Comparison of ENCODE assay signal across 8 mouse cellular contexts in genomic region chr11:97314751-97315503, GRCm38 (mm10). TPM values are rescaled to one million over a fixed set of nuclear protein-coding genes. Genes with fewer than 3 reads are reported as not detected.
A peak's percentile ranks its signal among the peaks of the same experiment; 100 is the strongest.
DNase-seq lines count a peak whose midpoint lies in the region; ATAC-seq and TF ChIP-seq lines count a peak whose summit lies in the region.

No protein-coding gene starts in this region.

- H3K27me3 ChIP-seq in heart, embryonic 16.5 days (ENCODE audit: control insufficient read depth, insufficient read depth, low read length): no peaks in the 10 kb centered on the region
- H3K27me3 ChIP-seq in hindbrain, postnatal 0 days (ENCODE audit: insufficient read depth, low read length): no peaks in the 10 kb centered on the region
- no peaks in the 10 kb centered on the region for H3K27me3 ChIP-seq in midbrain, embryonic 14.5 days (ENCODE audit: control insufficient read depth, insufficient read depth, low read length)

- no peak for TF ChIP-seq POLR2A in bone marrow, adult 2 months (IDR thresholded peaks at IDR 0.05; ENCODE audit: borderline replicate concordance, control insufficient read depth, low read depth, low read length)

- H3K9me3 ChIP-seq in heart, embryonic 16.5 days (replicated peaks; ENCODE audit: control insufficient read depth, low read length): no peaks in the 10 kb centered on the region
- H3K9me3 ChIP-seq in hindbrain, postnatal 0 days (ENCODE audit: low read length): no peaks in the 10 kb centered on the region
- no peaks in the 10 kb centered on the region for H3K9me3 ChIP-seq in midbrain, embryonic 14.5 days (ENCODE audit: control insufficient read depth, low read length)

- peak overlapping the region; percentile 66 for H3K9ac ChIP-seq in heart, embryonic 16.5 days (ENCODE audit: low read length)
- peak overlapping the region; percentile 33; the same call in 1 of the 2 replicates for H3K9ac ChIP-seq in hindbrain, postnatal 0 days (replicated peaks; ENCODE audit: low read length)
- H3K9ac ChIP-seq in midbrain, embryonic 14.5 days (replicated peaks; ENCODE audit: low read length): no peak overlapping the region

- peak overlapping the region; percentile 54 for H3K4me2 ChIP-seq in heart, embryonic 16.5 days (ENCODE audit: low read depth, low read length)
- peak overlapping the region; percentile 63 for H3K4me2 ChIP-seq in hindbrain, postnatal 0 days (ENCODE audit: low read depth, low read length)
- peak overlapping the region; percentile 45 for H3K4me2 ChIP-seq in midbrain, embryonic 14.5 days (ENCODE audit: low read length)

- no peak for ATAC-seq in heart, embryonic 16.5 days (replicated peaks; ENCODE audit: extremely low read depth, insufficient read depth, low FRiP score)
- no peak for ATAC-seq in hindbrain, postnatal 0 days
- no peak for ATAC-seq in midbrain, embryonic 14.5 days (ENCODE audit: low FRiP score, low TSS enrichment)

- H3K4me1 ChIP-seq in heart, embryonic 16.5 days (ENCODE audit: control insufficient read depth, insufficient read depth, low read length): peaks cover 20% of the 10 kb centered on the region
- no peaks in the 10 kb centered on the region; the same call in 1 of the 2 replicates for H3K4me1 ChIP-seq in bone marrow, adult 2 months (ENCODE audit: control insufficient read depth, insufficient read depth, low read length)
- peaks cover 2% of the 10 kb centered on the region; the same call in 1 of the 2 replicates for H3K4me1 ChIP-seq in hindbrain, postnatal 0 days (ENCODE audit: insufficient read depth, low read length)
- peaks cover 9% of the 10 kb centered on the region; the same call in 1 of the 2 replicates for H3K4me1 ChIP-seq in midbrain, embryonic 14.5 days (ENCODE audit: control insufficient read depth, insufficient read depth, low read length)

- WGBS in heart, embryonic 16.5 days: 42% methylated on average over 8 of the region's 8 CpGs
- WGBS in bone marrow, adult 2 months: 35% methylated on average over 8 of the region's 8 CpGs
- 47% methylated on average over 8 of the region's 8 CpGs for WGBS in hindbrain, postnatal 0 days
- 50% methylated on average over 8 of the region's 8 CpGs for WGBS in midbrain, embryonic 14.5 days

- peak overlapping the region; percentile 68 for H3K27ac ChIP-seq in heart, embryonic 16.5 days (ENCODE audit: low read length)
- H3K27ac ChIP-seq in bone marrow, adult 2 months (ENCODE audit: control insufficient read depth, insufficient read depth, low read depth, low read length, poor library complexity): no peak overlapping the region
- H3K27ac ChIP-seq in hindbrain, postnatal 0 days: peak overlapping the region; percentile 58; the same call in 1 of the 2 replicates
- H3K27ac ChIP-seq in midbrain, embryonic 14.5 days (replicated peaks; ENCODE audit: low read depth, low read length): no peak overlapping the region

- no peaks in the 10 kb centered on the region for H3K36me3 ChIP-seq in heart, embryonic 16.5 days (ENCODE audit: control insufficient read depth, insufficient read depth)
- no peaks in the 10 kb centered on the region for H3K36me3 ChIP-seq in hindbrain, postnatal 0 days (ENCODE audit: insufficient read depth, low read length)
- H3K36me3 ChIP-seq in midbrain, embryonic 14.5 days (ENCODE audit: control insufficient read depth, insufficient read depth, low read length): no peaks in the 10 kb centered on the region; the same call in 1 of the 2 replicates

- no peak for DNase-seq in heart, adult 8-10 months (ENCODE audit: low spot score)
- DNase-seq in hindbrain, postnatal 0 days (ENCODE audit: low spot score): no peak
- DNase-seq in midbrain, embryonic 14.5 days: no peak
- DNase-seq in layer of hippocampus, adult 8-10 months (ENCODE audit: low spot score in 2 of 2): no peak
- DNase-seq in urinary bladder, adult 18-20 months (ENCODE audit: low spot score in 2 of 2): no peak
- no peak for DNase-seq in spleen, adult 18-20 months

- TF ChIP-seq CTCF in bone marrow, adult 2 months (IDR thresholded peaks at IDR 0.05; ENCODE audit: control insufficient read depth, insufficient read depth, low read length): no peak
- TF ChIP-seq CTCF in hindbrain, postnatal 0 days (IDR thresholded peaks at IDR 0.05; ENCODE audit: low read depth): no peak

- H3K4me3 ChIP-seq in heart, embryonic 16.5 days (ENCODE audit: low read length): peak overlapping the region; percentile 35
- peak overlapping the region; percentile 36 for H3K4me3 ChIP-seq in bone marrow, adult 2 months (replicated peaks; ENCODE audit: control insufficient read depth, low read depth, low read length)
- H3K4me3 ChIP-seq in hindbrain, postnatal 0 days (ENCODE audit: low read length): peak overlapping the region; percentile 55
- H3K4me3 ChIP-seq in midbrain, embryonic 14.5 days (replicated peaks; ENCODE audit: low read depth, low read length): peak overlapping the region; percentile 51

RNA-seq across cellular contexts. Expression of gene Mrpl45, which starts 0.6 kb away (rescaled TPM):
- polyA plus RNA-seq in heart, embryonic 16.5 days (2015; fragmentation: Nextera tagmentation; extraction: Ambion mirVana): 58.1 and 59.8 TPM in 2 replicates
- total RNA-seq in heart, adult 8-10 months (2022): 10 to 100 TPM; 49.9 to 64.7 (median 56.9) TPM
- 7.8 and 16.9 TPM in 2 replicates for polyA plus RNA-seq in bone marrow, adult 2 months (2011; ENCODE audit: insufficient read depth, insufficient read length, low replicate concordance, missing spikeins)
- 21.2 and 22.5 TPM in 2 replicates for total RNA-seq in hindbrain, postnatal 0 days (2014; rRNA removed)
- 35.1 and 39.5 TPM in 2 replicates for polyA plus RNA-seq in hindbrain, postnatal 0 days (2015; fragmentation: Nextera tagmentation; extraction: Ambion mirVana)
- 39.4 and 46.7 TPM in 2 replicates for polyA plus RNA-seq in midbrain, embryonic 14.5 days (2014; fragmentation: Nextera tagmentation; extraction: Ambion mirVana)
- 10 to 100 TPM; 23.1 to 32.2 (median 27.4) TPM for total RNA-seq in layer of hippocampus, adult 8-10 months (2022)

RNA-seq across cellular contexts. Expression of gene Npepps, which starts 34.5 kb away (rescaled TPM):
- 87.4 and 92.9 TPM in 2 replicates for polyA plus RNA-seq in heart, embryonic 16.5 days (2015; fragmentation: Nextera tagmentation; extraction: Ambion mirVana)
- total RNA-seq in heart, adult 8-10 months (2022): 10 to 100 TPM; 78.1 to 82.3 (median 79.1) TPM
- polyA plus RNA-seq in bone marrow, adult 2 months (2011; ENCODE audit: insufficient read depth, insufficient read length, low replicate concordance, missing spikeins): 15.1 and 41.8 TPM in 2 replicates
- total RNA-seq in hindbrain, postnatal 0 days (2014; rRNA removed): 35.0 and 69.2 TPM in 2 replicates
- polyA plus RNA-seq in hindbrain, postnatal 0 days (2015; fragmentation: Nextera tagmentation; extraction: Ambion mirVana): 99.8 and 102 TPM in 2 replicates
- polyA plus RNA-seq in midbrain, embryonic 14.5 days (2014; fragmentation: Nextera tagmentation; extraction: Ambion mirVana): 115 and 135 TPM in 2 replicates
- 100 to 1,000 TPM; 142 to 161 (median 151) TPM for total RNA-seq in layer of hippocampus, adult 8-10 months (2022)

RNA-seq across cellular contexts. Expression of gene Gpr179, which starts 37.0 kb away (rescaled TPM):
- 0.09 and 0.12 TPM in 2 replicates for polyA plus RNA-seq in heart, embryonic 16.5 days (2015; fragmentation: Nextera tagmentation; extraction: Ambion mirVana)
- under 1 TPM in 3 of 4 experiments, not detected in 1; 0.06 to 0.12 (median 0.06) TPM for total RNA-seq in heart, adult 8-10 months (2022)
- not detected in 2 replicates for polyA plus RNA-seq in bone marrow, adult 2 months (2011; ENCODE audit: insufficient read depth, insufficient read length, low replicate concordance, missing spikeins)
- 1.8 and 1.9 TPM in 2 replicates for total RNA-seq in hindbrain, postnatal 0 days (2014; rRNA removed)
- polyA plus RNA-seq in hindbrain, postnatal 0 days (2015; fragmentation: Nextera tagmentation; extraction: Ambion mirVana): 0.61 and 1.0 TPM in 2 replicates
- polyA plus RNA-seq in midbrain, embryonic 14.5 days (2014; fragmentation: Nextera tagmentation; extraction: Ambion mirVana): 0.30 and 0.36 TPM in 2 replicates
- total RNA-seq in layer of hippocampus, adult 8-10 months (2022): under 1 TPM; 0.14 to 0.59 (median 0.34) TPM

RNA-seq across cellular contexts. Expression of gene Socs7, which starts 47.4 kb away (rescaled TPM):
- 3.1 and 3.2 TPM in 2 replicates for polyA plus RNA-seq in heart, embryonic 16.5 days (2015; fragmentation: Nextera tagmentation; extraction: Ambion mirVana)
- total RNA-seq in heart, adult 8-10 months (2022): 10 to 100 TPM; 19.2 to 23.4 (median 20.0) TPM
- polyA plus RNA-seq in bone marrow, adult 2 months (2011; ENCODE audit: insufficient read depth, insufficient read length, low replicate concordance, missing spikeins): 4.3 and 5.2 TPM in 2 replicates
- 49.5 and 59.0 TPM in 2 replicates for total RNA-seq in hindbrain, postnatal 0 days (2014; rRNA removed)
- polyA plus RNA-seq in hindbrain, postnatal 0 days (2015; fragmentation: Nextera tagmentation; extraction: Ambion mirVana): 5.5 and 5.9 TPM in 2 replicates
- 6.9 and 10.4 TPM in 2 replicates for polyA plus RNA-seq in midbrain, embryonic 14.5 days (2014; fragmentation: Nextera tagmentation; extraction: Ambion mirVana)
- 10 to 100 TPM; 71.5 to 89.3 (median 79.6) TPM for total RNA-seq in layer of hippocampus, adult 8-10 months (2022)

Comparison
In these comparisons a context has a peak if more than half of its experiments do, and no peak if none do; other contexts are left out.
1. H3K27ac ChIP-seq: peak in heart, embryonic 16.5 days (single experiment) and hindbrain, postnatal 0 days (single experiment); none in bone marrow, adult 2 months (single experiment) and midbrain, embryonic 14.5 days (single experiment).
2. Peak in every context shown above with its lines, with median percentiles within 50 percentile points of each other: H3K4me2 ChIP-seq and H3K4me3 ChIP-seq.